Mouse (Mus musculus) forebrain, embryonic 12.5 days (tissue): ENCODE data around the gene Tigd4. TPM values are rescaled to one million over a fixed set of nuclear protein-coding genes. Genes with fewer than 3 reads are reported as not detected.

Experiments
- ATAC-seq: fragments of 200-750 bp; cut with Nextera tagmentation; 2 replicates; pipeline ENCODE4 v1.8.0; 2017; ENCODE audit warnings: moderate TSS enrichment; ENCODE audit not compliant: low FRiP score
- H3K27ac ChIP-seq: fragments of 300-500 bp; sonication (generic); 2 replicates; pipeline ENCODE4 v1.5.1; 2016; ENCODE audit warnings: mild to moderate bottlenecking
- H3K27me3 ChIP-seq: fragments of 300-500 bp; sonication (generic); 2 replicates; pipeline ENCODE4 v1.6.1; 2016; ENCODE audit warnings: mild to moderate bottlenecking
- H3K36me3 ChIP-seq: fragments of 300-500 bp; sonication (generic); replicated peaks from 2 replicates; pipeline ENCODE4 v1.6.1; 2016; ENCODE audit warnings: mild to moderate bottlenecking
- H3K4me1 ChIP-seq: fragments of 300-500 bp; sonication (generic); 2 replicates; pipeline ENCODE4 v1.6.1; 2016
- H3K4me2 ChIP-seq: fragments of 300-500 bp; sonication (generic); 2 replicates; pipeline ENCODE4 v1.6.1; 2016; ENCODE audit warnings: mild to moderate bottlenecking, moderate library complexity
- H3K4me3 ChIP-seq: fragments of 300-500 bp; sonication (generic); replicated peaks from 2 replicates; pipeline ENCODE4 v1.5.1; 2016; ENCODE audit warnings: mild to moderate bottlenecking
- H3K9ac ChIP-seq: fragments of 300-500 bp; sonication (generic); 2 replicates; pipeline ENCODE4 v1.6.1; 2016; ENCODE audit warnings: mild to moderate bottlenecking
- H3K9me3 ChIP-seq: fragments of 300-500 bp; sonication (generic); 2 replicates; pipeline ENCODE4 v1.6.1; 2016
- WGBS: fragments of 180-500 bp; shearing (Covaris S2); methylation state at CpG from one replicate; pipeline ENCODE4 v1.1.7; 2016; 5-methylcytosine and 5-hydroxymethylcytosine counted together
- polyA plus RNA-seq: library from polyadenylated mRNA; unstranded; fragments of >200 nt; fragmentation: Nextera tagmentation; extraction: Ambion mirVana; gene quantifications from 2 replicates; pipeline ENCODE4 v1.2.1, GENCODE M21; 2016

Gene Tigd4
- polyA plus RNA-seq, 1 experiment from 2014 or later = not detected

GRCm38 (mm10) chr3:84618627-84619026, 25.3 kb downstream of the Tigd4 start:
- Histone ChIP-seq H3K27me3 (no peaks in the 10 kb centered on the region), H3K4me3 (no peak overlapping the region), H3K4me1 (no peaks in the 10 kb centered on the region), H3K36me3 (no peaks in the 10 kb centered on the region), H3K9ac (no peak overlapping the region), H3K27ac (no peak overlapping the region), H3K9me3 (no peaks in the 10 kb centered on the region), H3K4me2 (no peak overlapping the region)
- 92% methylated on average over 2 of the region's 2 CpGs for WGBS
- ATAC-seq = no peak

- H3K4me2 ChIP-seq = no peak overlapping the region
- no peaks in the 10 kb centered on the region for H3K36me3 ChIP-seq
- no peak overlapping the region for H3K27ac ChIP-seq
- H3K4me1 ChIP-seq = no peaks in the 10 kb centered on the region
- H3K27me3 ChIP-seq = no peaks in the 10 kb centered on the region
- no peaks in the 10 kb centered on the region for H3K9me3 ChIP-seq
- 91% methylated on average over 7 of the region's 7 CpGs for WGBS
- no peak overlapping the region for H3K9ac ChIP-seq
- no peak for ATAC-seq
- no peak overlapping the region for H3K4me3 ChIP-seq
These were observed 25.7 kb downstream of the Tigd4 start for GRCm38 (mm10) chr3:84619056-84619455.

GRCm38 (mm10) chr3:84619725-84620124, 26.4 kb downstream of the Tigd4 start:
- H3K4me1 ChIP-seq = no peaks in the 10 kb centered on the region
- H3K4me2 ChIP-seq = no peak overlapping the region
- no peaks in the 10 kb centered on the region for H3K27me3 ChIP-seq
- no peak overlapping the region for H3K9ac ChIP-seq
- WGBS = 93% methylated on average over 6 of the region's 6 CpGs
- ATAC-seq = no peak
- H3K9me3 ChIP-seq = no peaks in the 10 kb centered on the region
- no peak overlapping the region for H3K4me3 ChIP-seq
- no peak overlapping the region for H3K27ac ChIP-seq
- no peaks in the 10 kb centered on the region for H3K36me3 ChIP-seq

- H3K4me2 ChIP-seq = no peak overlapping the region
- no peaks in the 10 kb centered on the region for H3K9me3 ChIP-seq
- no peak overlapping the region for H3K27ac ChIP-seq
- H3K4me3 ChIP-seq = no peak overlapping the region
- no peaks in the 10 kb centered on the region for H3K4me1 ChIP-seq
- no peak overlapping the region for H3K9ac ChIP-seq
- ATAC-seq = no peak
- no peaks in the 10 kb centered on the region for H3K27me3 ChIP-seq
- H3K36me3 ChIP-seq = no peaks in the 10 kb centered on the region
- 76% methylated on average over 3 of the region's 3 CpGs for WGBS
These were observed 28.7 kb downstream of the Tigd4 start for GRCm38 (mm10) chr3:84622026-84622425.

- no peak overlapping the region for H3K27ac ChIP-seq
- ATAC-seq = no peak
- H3K9me3 ChIP-seq = no peaks in the 10 kb centered on the region
- H3K36me3 ChIP-seq = no peaks in the 10 kb centered on the region
- no peak overlapping the region for H3K4me3 ChIP-seq
- WGBS = 96% methylated on average over 9 of the region's 9 CpGs
- H3K4me1 ChIP-seq = no peaks in the 10 kb centered on the region
- no peaks in the 10 kb centered on the region for H3K27me3 ChIP-seq
- no peak overlapping the region for H3K4me2 ChIP-seq
- H3K9ac ChIP-seq = no peak overlapping the region
These were observed 38.2 kb downstream of the Tigd4 start for GRCm38 (mm10) chr3:84631586-84631985.

- no peak overlapping the region for H3K4me2 ChIP-seq
- no peaks in the 10 kb centered on the region for H3K36me3 ChIP-seq
- H3K4me1 ChIP-seq = peaks cover 4% of the 10 kb centered on the region; the same call in 1 of the 2 replicates
- H3K27me3 ChIP-seq = no peaks in the 10 kb centered on the region
- H3K27ac ChIP-seq = no peak overlapping the region
- no peak overlapping the region for H3K9ac ChIP-seq
- no peaks in the 10 kb centered on the region for H3K9me3 ChIP-seq
- ATAC-seq = no peak
- no peak overlapping the region for H3K4me3 ChIP-seq
- 88% methylated on average over 6 of the region's 6 CpGs for WGBS
These were observed 43.7 kb downstream of the Tigd4 start for GRCm38 (mm10) chr3:84637095-84637494.

GRCm38 (mm10) chr3:84637890-84638578, 44.7 kb downstream of the Tigd4 start:
- ATAC-seq = no peak
- Histone ChIP-seq H3K27ac (no peak overlapping the region), H3K4me1 (peaks cover 4% of the 10 kb centered on the region; the same call in 1 of the 2 replicates), H3K4me3 (no peak overlapping the region), H3K9me3 (no peaks in the 10 kb centered on the region), H3K4me2 (no peak overlapping the region), H3K36me3 (no peaks in the 10 kb centered on the region), H3K9ac (no peak overlapping the region), H3K27me3 (no peaks in the 10 kb centered on the region)
- WGBS = 73% methylated on average over 12 of the region's 12 CpGs

- H3K27me3 ChIP-seq = no peaks in the 10 kb centered on the region
- 80% methylated on average over 4 of the region's 4 CpGs for WGBS
- H3K9me3 ChIP-seq = no peaks in the 10 kb centered on the region
- H3K36me3 ChIP-seq = no peaks in the 10 kb centered on the region
- H3K9ac ChIP-seq = no peak overlapping the region
- H3K27ac ChIP-seq = no peak overlapping the region
- H3K4me1 ChIP-seq = peaks cover 4% of the 10 kb centered on the region; the same call in 1 of the 2 replicates
- ATAC-seq = no peak
- no peak overlapping the region for H3K4me3 ChIP-seq
- no peak overlapping the region for H3K4me2 ChIP-seq
These were observed 45.5 kb downstream of the Tigd4 start for GRCm38 (mm10) chr3:84638858-84639257.

GRCm38 (mm10) chr3:84639767-84640500, 46.6 kb downstream of the Tigd4 start:
- no peak overlapping the region for H3K9ac ChIP-seq
- H3K36me3 ChIP-seq = no peaks in the 10 kb centered on the region
- no peak overlapping the region for H3K27ac ChIP-seq
- 55% methylated on average over 11 of the region's 11 CpGs for WGBS
- H3K4me1 ChIP-seq = peaks cover 4% of the 10 kb centered on the region; the same call in 1 of the 2 replicates
- no peaks in the 10 kb centered on the region for H3K27me3 ChIP-seq
- no peak overlapping the region for H3K4me3 ChIP-seq
- H3K9me3 ChIP-seq = no peaks in the 10 kb centered on the region
- ATAC-seq = no peak
- no peak overlapping the region for H3K4me2 ChIP-seq

- Histone ChIP-seq H3K9me3 (no peaks in the 10 kb centered on the region), H3K27ac (no peak overlapping the region), H3K27me3 (no peaks in the 10 kb centered on the region), H3K4me2 (no peak overlapping the region), H3K4me3 (no peak overlapping the region), H3K36me3 (no peaks in the 10 kb centered on the region), H3K4me1 (peaks cover 4% of the 10 kb centered on the region; the same call in 1 of the 2 replicates), H3K9ac (no peak overlapping the region)
- no peak for ATAC-seq
- WGBS = 57% methylated on average over 6 of the region's 6 CpGs
These were observed 47.2 kb downstream of the Tigd4 start for GRCm38 (mm10) chr3:84640536-84640935.

GRCm38 (mm10) chr3:84641391-84641790, 48.0 kb downstream of the Tigd4 start:
- Histone ChIP-seq H3K4me1 (peaks cover 4% of the 10 kb centered on the region; the same call in 1 of the 2 replicates), H3K9ac (no peak overlapping the region), H3K4me2 (no peak overlapping the region), H3K27ac (no peak overlapping the region), H3K4me3 (no peak overlapping the region), H3K27me3 (no peaks in the 10 kb centered on the region), H3K36me3 (no peaks in the 10 kb centered on the region), H3K9me3 (no peaks in the 10 kb centered on the region)
- 83% methylated on average over 2 of the region's 2 CpGs for WGBS
- no peak for ATAC-seq

GRCm38 (mm10) chr3:84642942-84643341, 49.6 kb downstream of the Tigd4 start:
- no peak overlapping the region for H3K9ac ChIP-seq
- no peak for ATAC-seq
- H3K4me2 ChIP-seq = no peak overlapping the region
- no peaks in the 10 kb centered on the region for H3K36me3 ChIP-seq
- no peak overlapping the region for H3K4me3 ChIP-seq
- 63% methylated on average over 4 of the region's 4 CpGs for WGBS
- H3K9me3 ChIP-seq = no peaks in the 10 kb centered on the region
- peaks cover 14% of the 10 kb centered on the region for H3K4me1 ChIP-seq
- H3K27me3 ChIP-seq = no peaks in the 10 kb centered on the region
- no peak overlapping the region for H3K27ac ChIP-seq
